ENCODE assay signal across 15 mouse cellular contexts in the genomic region with DNA sequence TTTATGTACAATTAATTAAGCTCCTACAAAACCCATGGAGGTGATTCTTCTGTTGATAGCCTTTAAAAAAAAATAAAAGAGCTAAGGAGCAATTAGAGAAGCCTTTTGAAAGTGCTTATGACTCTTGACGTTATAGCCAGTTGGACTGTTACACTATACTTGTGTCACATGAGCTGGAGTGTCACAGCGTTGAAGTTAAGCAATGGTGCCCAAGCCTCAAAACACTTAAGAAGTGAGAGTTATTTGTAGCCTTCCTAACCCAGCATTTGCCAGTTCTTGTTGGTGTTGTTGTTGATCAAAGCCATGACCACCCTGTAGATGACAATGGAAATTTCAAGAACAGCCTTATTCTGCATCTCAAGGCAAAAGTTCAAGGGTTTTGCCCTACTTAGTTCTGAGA.
"Had no signal": no experiment of that assay in that cellular context is flagged by ENCODE, and none has a peak within 500 bp of the region (broad histone marks: within the 10 kb centered on the region; RNA-seq: fewer than 3 reads in every experiment).

No protein-coding gene starts in this region.

- H3K4me3 ChIP-seq: limb, embryonic 12.5 days; limb, embryonic 15.5 days had no signal

- DNase-seq: kidney, adult 18-20 months; kidney, adult 9 months; kidney, postnatal 14 days; kidney, postnatal 4 days; left cerebral cortex, postnatal 4 days; liver, postnatal 0 days; midbrain, embryonic 14.5 days; right cerebral cortex, adult 18-20 months; right cerebral cortex, postnatal 14 days; right cerebral cortex, postnatal 4 days; thymus, adult 2 months; thymus, postnatal 14 days; thymus, postnatal 4 days had no signal

- H3K4me1 ChIP-seq: limb, embryonic 12.5 days; limb, embryonic 15.5 days had no signal

- ATAC-seq: liver, postnatal 0 days had no signal
